Mouse (Mus musculus) liver, adult 2 months (tissue): ENCODE data around the gene Itpkc.
A peak's percentile ranks its signal among the peaks of the same experiment; 100 is the strongest.

ENCODE experiments used
- CTCF ChIP-seq: fragments of 200-500 bp; IDR thresholded peaks from 2 replicates; pipeline ENCODE4 v1.5.1; 2011; ENCODE audit warnings: low read depth, low read length, control low read depth
- POLR2A ChIP-seq: fragments of 200-500 bp; IDR thresholded peaks from 2 replicates; pipeline ENCODE4 v1.6.1; 2011; ENCODE audit warnings: low read length, control low read depth; ENCODE audit not compliant: insufficient read depth; ENCODE audit errors: extremely low read depth

GRCm38 (mm10) chr7:27277191-27277590, 48.7 kb upstream of the Itpkc start:
- TF ChIP-seq POLR2A = no peak
- TF ChIP-seq CTCF = peak; percentile 35; the same call in 1 of the 2 replicates
